Mouse (Mus musculus) intestine, embryonic 16.5 days (tissue): ENCODE measurements at regions not wholly inside any gene's neighbourhood (a gene's known extent, or its start where the extent isn't known, plus 50 kb on each side); places are given as distances from the start of the nearest gene placed in this dataset.

Experiments used
- ATAC-seq: fragments of 200-750 bp; cut with Nextera tagmentation; 2 replicates; pipeline ENCODE4 v1.8.0; 2017; ENCODE audit warnings: moderate TSS enrichment, moderate library complexity
- H3K27ac ChIP-seq: fragments of 300-500 bp; sonication (generic); 2 replicates; pipeline ENCODE4 v1.5.1; 2014; ENCODE audit warnings: mild to moderate bottlenecking, low read length
- H3K27me3 ChIP-seq: fragments of 300-500 bp; sonication (generic); replicated peaks from 2 replicates; pipeline ENCODE4 v1.6.1; 2014; ENCODE audit warnings: low read length, control low read depth, mixed read lengths; ENCODE audit not compliant: control insufficient read depth, insufficient read depth
- H3K36me3 ChIP-seq: fragments of 300-500 bp; sonication (generic); 2 replicates; pipeline ENCODE4 v1.6.1; 2014; ENCODE audit warnings: low read length, control low read depth; ENCODE audit not compliant: control insufficient read depth, insufficient read depth
- H3K4me1 ChIP-seq: fragments of 300-500 bp; sonication (generic); 2 replicates; pipeline ENCODE4 v1.6.1; 2014; ENCODE audit warnings: low read length, control low read depth, mixed read lengths; ENCODE audit not compliant: control insufficient read depth, insufficient read depth
- H3K4me2 ChIP-seq: fragments of 300-500 bp; sonication (generic); 2 replicates; pipeline ENCODE4 v1.6.1; 2014; ENCODE audit warnings: low read depth, low read length, control low read depth
- H3K4me3 ChIP-seq: fragments of 300-500 bp; sonication (generic); 2 replicates; pipeline ENCODE4 v1.5.1; 2014; ENCODE audit warnings: mild to moderate bottlenecking, low read length
- H3K9ac ChIP-seq: fragments of 300-500 bp; sonication (generic); 2 replicates; pipeline ENCODE4 v1.6.1; 2014; ENCODE audit warnings: low read depth, low read length
- H3K9me3 ChIP-seq: fragments of 300-500 bp; sonication (generic); 2 replicates; pipeline ENCODE4 v1.6.1; 2016; ENCODE audit warnings: low read length, control low read depth; ENCODE audit not compliant: control insufficient read depth
- WGBS: fragments of 180-500 bp; shearing (Covaris S2); extraction: QIAGEN DNeasy Blood & Tissue Kit; methylation state at CpG from one replicate; pipeline ENCODE4 v1.1.7; 2014; 5-methylcytosine and 5-hydroxymethylcytosine counted together

DNA sequence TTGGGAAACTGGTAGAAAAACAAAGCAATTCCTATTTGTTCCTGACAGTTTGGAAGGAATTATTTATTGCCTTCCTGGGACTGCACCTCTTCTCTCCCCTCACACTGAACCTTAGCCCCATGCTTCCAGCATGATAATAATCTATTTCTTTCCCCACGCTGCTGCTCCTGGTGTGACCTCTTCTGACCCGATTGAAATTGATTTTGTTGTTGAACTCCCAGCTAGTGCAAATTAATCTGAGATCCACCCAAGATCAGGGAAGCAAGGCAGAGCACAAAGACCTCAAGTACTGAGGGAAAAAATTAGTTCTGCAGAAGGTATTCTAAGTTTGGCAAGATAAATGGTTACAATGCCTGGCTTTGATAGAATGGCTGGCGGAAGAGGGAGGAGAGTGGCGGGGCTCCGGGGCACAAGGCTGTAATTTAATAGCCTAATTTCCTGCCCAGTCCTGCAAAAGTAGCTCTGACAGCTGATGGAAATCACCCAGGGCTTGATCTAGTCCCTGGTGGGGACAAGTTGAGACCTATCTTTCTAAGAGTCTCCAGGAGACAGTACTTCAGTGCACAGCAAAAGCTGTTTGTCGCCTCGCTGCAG lies 604.6 kb upstream of the Sox11 start:
- no peak overlapping the region for H3K4me2 ChIP-seq
- no peak overlapping the region for H3K9ac ChIP-seq
- H3K4me3 ChIP-seq: no peak overlapping the region
- no peaks in the 10 kb centered on the region for H3K9me3 ChIP-seq
- no peak for ATAC-seq
- no peaks in the 10 kb centered on the region; the same call in 1 of the 2 replicates for H3K4me1 ChIP-seq
- H3K36me3 ChIP-seq: no peaks in the 10 kb centered on the region
- no peaks in the 10 kb centered on the region for H3K27me3 ChIP-seq
- WGBS: 37% methylated on average over 7 of the region's 7 CpGs
- H3K27ac ChIP-seq: no peak overlapping the region

GRCm38 (mm10) chr12:27945411-27945810 lies 603.0 kb upstream of the Sox11 start:
- Histone ChIP-seq H3K4me1 (no peaks in the 10 kb centered on the region; the same call in 1 of the 2 replicates), H3K4me2 (no peak overlapping the region), H3K4me3 (no peak overlapping the region), H3K9me3 (no peaks in the 10 kb centered on the region), H3K27ac (no peak overlapping the region), H3K36me3 (no peaks in the 10 kb centered on the region), H3K9ac (no peak overlapping the region), H3K27me3 (no peaks in the 10 kb centered on the region)
- WGBS: 37% methylated on average over 2 of the region's 2 CpGs
- no peak for ATAC-seq

GRCm38 (mm10) chr12:27941053-27941452 lies 598.7 kb upstream of the Sox11 start:
- H3K27ac ChIP-seq: no peak overlapping the region
- no peak overlapping the region for H3K4me3 ChIP-seq
- H3K4me1 ChIP-seq: no peaks in the 10 kb centered on the region
- 65% methylated on average over 1 of the region's 1 CpGs for WGBS
- no peaks in the 10 kb centered on the region for H3K27me3 ChIP-seq
- no peaks in the 10 kb centered on the region for H3K36me3 ChIP-seq
- H3K9ac ChIP-seq: no peak overlapping the region
- no peak for ATAC-seq
- no peaks in the 10 kb centered on the region for H3K9me3 ChIP-seq
- no peak overlapping the region for H3K4me2 ChIP-seq

GRCm38 (mm10) chr12:27932382-27933140 lies 590.2 kb upstream of the Sox11 start:
- Histone ChIP-seq H3K36me3 (no peaks in the 10 kb centered on the region), H3K27ac (no peak overlapping the region; the same call in 1 of the 2 replicates), H3K27me3 (no peaks in the 10 kb centered on the region), H3K9me3 (no peaks in the 10 kb centered on the region), H3K4me2 (no peak overlapping the region), H3K9ac (no peak overlapping the region), H3K4me1 (peaks cover 14% of the 10 kb centered on the region; the same call in 1 of the 2 replicates), H3K4me3 (no peak overlapping the region)
- no peak for ATAC-seq
- WGBS: 27% methylated on average over 7 of the region's 7 CpGs

DNA sequence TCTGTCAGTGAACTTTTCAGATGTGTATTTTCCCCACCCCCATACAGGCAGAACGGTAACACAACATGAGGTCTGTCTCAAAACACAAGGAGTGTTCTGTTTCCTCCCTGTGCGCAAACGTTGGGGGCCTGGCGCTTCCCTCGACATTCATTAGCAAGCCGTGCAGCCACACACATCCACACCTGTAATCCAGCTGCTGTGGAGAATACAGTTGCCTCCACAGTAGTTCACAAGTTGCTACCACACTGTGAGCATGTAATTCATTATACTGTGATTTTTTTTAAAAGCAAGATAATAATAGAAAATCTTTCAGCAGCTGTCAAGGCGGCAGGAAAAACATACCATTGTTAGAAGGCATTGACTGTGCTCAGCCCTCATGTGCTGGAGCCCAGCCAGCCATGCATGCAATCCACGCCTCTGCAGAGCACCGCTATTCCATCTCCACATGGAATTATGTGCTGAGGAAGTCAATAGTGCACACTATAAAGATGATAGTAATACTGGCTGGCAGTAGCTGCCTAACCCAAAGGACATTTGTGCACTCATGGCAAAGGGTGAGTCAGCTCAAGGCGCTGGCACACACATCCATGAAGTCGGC lies 586.1 kb upstream of the Sox11 start:
- no peaks in the 10 kb centered on the region for H3K27me3 ChIP-seq
- no peaks in the 10 kb centered on the region for H3K36me3 ChIP-seq
- peaks cover 14% of the 10 kb centered on the region; the same call in 1 of the 2 replicates for H3K4me1 ChIP-seq
- ATAC-seq: no peak
- H3K9me3 ChIP-seq: no peaks in the 10 kb centered on the region
- 38% methylated on average over 11 of the region's 11 CpGs for WGBS
- H3K4me2 ChIP-seq: no peak overlapping the region
- no peak overlapping the region for H3K27ac ChIP-seq
- no peak overlapping the region for H3K9ac ChIP-seq
- H3K4me3 ChIP-seq: no peak overlapping the region

GRCm38 (mm10) chr12:27926730-27927129 lies 584.4 kb upstream of the Sox11 start:
- WGBS: 90% methylated on average over 6 of the region's 6 CpGs
- Histone ChIP-seq H3K4me2 (no peak overlapping the region), H3K27me3 (no peaks in the 10 kb centered on the region), H3K9me3 (no peaks in the 10 kb centered on the region), H3K4me1 (peaks cover 6% of the 10 kb centered on the region; the same call in 1 of the 2 replicates), H3K27ac (no peak overlapping the region), H3K36me3 (no peaks in the 10 kb centered on the region), H3K9ac (no peak overlapping the region), H3K4me3 (no peak overlapping the region)
- ATAC-seq: no peak

DNA sequence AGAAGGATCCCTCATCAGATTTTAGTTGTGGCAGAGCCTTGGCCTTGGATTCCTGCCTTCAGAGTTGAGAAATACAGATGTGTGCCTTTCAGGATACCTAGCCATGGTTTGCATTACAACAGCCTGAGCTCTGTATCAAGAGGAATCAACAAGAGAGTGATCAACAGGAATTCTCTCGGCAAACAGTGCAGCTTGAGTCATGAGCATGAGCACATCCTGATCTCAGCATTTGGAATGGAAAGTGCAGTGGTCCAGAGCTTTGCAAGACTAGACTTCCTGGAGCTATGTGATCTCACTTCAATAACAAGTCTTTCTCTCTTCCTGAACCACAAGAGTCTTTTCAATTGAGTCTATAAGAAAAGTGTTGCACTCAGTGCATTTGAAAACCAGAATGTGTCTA lies 578.2 kb upstream of the Sox11 start:
- Histone ChIP-seq H3K4me1 (no peaks in the 10 kb centered on the region), H3K36me3 (no peaks in the 10 kb centered on the region), H3K27ac (no peak overlapping the region), H3K27me3 (no peaks in the 10 kb centered on the region), H3K9me3 (no peaks in the 10 kb centered on the region), H3K9ac (no peak overlapping the region), H3K4me3 (no peak overlapping the region), H3K4me2 (no peak overlapping the region)
- ATAC-seq: no peak
- 63% methylated on average over 1 of the region's 1 CpGs for WGBS

GRCm38 (mm10) chr12:27916401-27916920 lies 574.1 kb upstream of the Sox11 start:
- H3K27ac ChIP-seq: no peak overlapping the region
- no peak overlapping the region for H3K9ac ChIP-seq
- no peaks in the 10 kb centered on the region for H3K27me3 ChIP-seq
- no peak for ATAC-seq
- no peaks in the 10 kb centered on the region for H3K36me3 ChIP-seq
- WGBS: 48% methylated on average over 3 of the region's 3 CpGs
- H3K4me2 ChIP-seq: no peak overlapping the region
- no peak overlapping the region for H3K4me3 ChIP-seq
- no peaks in the 10 kb centered on the region for H3K9me3 ChIP-seq
- no peaks in the 10 kb centered on the region for H3K4me1 ChIP-seq

GRCm38 (mm10) chr12:27909417-27910100 lies 567.2 kb upstream of the Sox11 start:
- 82% methylated on average over 5 of the region's 5 CpGs for WGBS
- ATAC-seq: no peak
- Histone ChIP-seq H3K27me3 (no peaks in the 10 kb centered on the region), H3K4me1 (no peaks in the 10 kb centered on the region), H3K9me3 (peaks cover 2% of the 10 kb centered on the region; the same call in 1 of the 2 replicates), H3K4me3 (no peak overlapping the region), H3K4me2 (no peak overlapping the region), H3K9ac (no peak overlapping the region), H3K36me3 (no peaks in the 10 kb centered on the region), H3K27ac (no peak overlapping the region)
